Mouse (Mus musculus) midbrain, embryonic 15.5 days (tissue): ENCODE measurements at regions not wholly inside any gene's neighbourhood (a gene's known extent, or its start where the extent isn't known, plus 50 kb on each side); places are given as distances from the start of the nearest gene placed in this dataset.

Source experiments
- ATAC-seq: fragments of 200-750 bp; cut with Nextera tagmentation; replicated peaks from 2 replicates; pipeline ENCODE4 v1.8.0; 2017; ENCODE audit warnings: moderate TSS enrichment
- H3K27ac ChIP-seq: fragments of 300-500 bp; sonication (generic); 2 replicates; pipeline ENCODE4 v1.5.1; 2015; ENCODE audit warnings: mild to moderate bottlenecking, inconsistent platforms
- H3K27me3 ChIP-seq: fragments of 300-500 bp; sonication (generic); replicated peaks from 2 replicates; pipeline ENCODE4 v1.6.1; 2015; ENCODE audit warnings: inconsistent platforms
- H3K36me3 ChIP-seq: fragments of 300-500 bp; sonication (generic); replicated peaks from 2 replicates; pipeline ENCODE4 v1.6.1; 2015; ENCODE audit warnings: inconsistent platforms
- H3K4me1 ChIP-seq: fragments of 300-500 bp; sonication (generic); 2 replicates; pipeline ENCODE4 v1.6.1; 2015; ENCODE audit warnings: inconsistent platforms
- H3K4me2 ChIP-seq: fragments of 300-500 bp; sonication (generic); 2 replicates; pipeline ENCODE4 v1.6.1; 2015; ENCODE audit warnings: inconsistent platforms, mild to moderate bottlenecking, moderate library complexity
- H3K4me3 ChIP-seq: fragments of 300-500 bp; sonication (generic); 2 replicates; pipeline ENCODE4 v1.5.1; 2015; ENCODE audit warnings: mild to moderate bottlenecking, inconsistent platforms
- H3K9ac ChIP-seq: fragments of 300-500 bp; sonication (generic); 2 replicates; pipeline ENCODE4 v1.6.1; 2015; ENCODE audit warnings: mild to moderate bottlenecking, inconsistent platforms
- H3K9me3 ChIP-seq: fragments of 300-500 bp; sonication (generic); 2 replicates; pipeline ENCODE4 v1.6.1; 2016; ENCODE audit warnings: inconsistent platforms
- WGBS: fragments of 180-500 bp; shearing (Covaris S2); methylation state at CpG from one replicate; pipeline ENCODE4 v1.1.7; 2015; ENCODE audit warnings: mixed read lengths; 5-methylcytosine and 5-hydroxymethylcytosine counted together

DNA sequence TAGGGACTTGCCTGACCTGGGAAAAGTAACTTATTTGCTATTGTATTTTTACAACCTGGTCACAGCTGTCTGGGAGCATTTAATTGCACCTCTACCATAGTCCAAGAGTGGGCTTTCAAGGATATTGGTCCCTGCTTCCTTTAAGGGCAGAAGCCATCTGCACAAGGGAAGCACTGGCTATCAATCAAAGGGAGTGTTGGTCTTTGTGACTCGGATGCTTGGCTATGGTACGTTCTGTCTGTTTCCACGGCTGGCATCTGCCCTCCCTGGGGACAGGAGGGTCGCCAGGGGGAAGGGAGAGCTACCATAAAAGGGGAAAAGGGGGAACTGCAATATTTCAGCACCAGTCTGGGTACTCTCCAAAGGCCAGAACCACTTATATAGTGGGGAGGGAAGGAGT lies 190.7 kb upstream of the Cenpq start:
- Histone ChIP-seq H3K27me3 (no peaks in the 10 kb centered on the region), H3K9ac (no peak overlapping the region), H3K4me1 (no peaks in the 10 kb centered on the region), H3K4me3 (no peak overlapping the region), H3K9me3 (no peaks in the 10 kb centered on the region), H3K4me2 (no peak overlapping the region), H3K27ac (no peak overlapping the region), H3K36me3 (no peaks in the 10 kb centered on the region)
- ATAC-seq = no peak
- 42% methylated on average over 4 of the region's 4 CpGs for WGBS

DNA sequence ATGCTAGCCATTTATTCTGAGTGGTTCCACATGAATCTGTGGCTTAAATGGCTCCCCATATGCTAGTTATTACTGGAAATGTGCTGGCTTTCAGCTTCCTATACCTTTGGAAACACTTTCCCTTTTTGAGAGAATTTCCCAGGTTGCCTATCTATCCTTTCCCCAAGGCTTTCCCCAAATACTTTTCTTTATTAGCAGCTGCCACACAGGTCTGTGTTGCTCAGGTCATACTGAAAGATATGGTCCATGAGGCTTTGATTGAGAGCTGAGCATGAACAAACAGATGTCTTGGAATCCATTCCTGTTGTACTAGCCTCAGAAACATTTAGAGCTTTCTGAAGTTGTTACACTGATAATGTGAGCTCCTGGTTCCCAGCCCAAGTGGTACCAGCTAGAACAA lies 188.1 kb upstream of the Cenpq start:
- no peaks in the 10 kb centered on the region for H3K4me1 ChIP-seq
- H3K4me2 ChIP-seq = no peak overlapping the region
- no peaks in the 10 kb centered on the region for H3K9me3 ChIP-seq
- H3K9ac ChIP-seq = no peak overlapping the region
- no peaks in the 10 kb centered on the region for H3K36me3 ChIP-seq
- H3K27me3 ChIP-seq = no peaks in the 10 kb centered on the region
- no peak overlapping the region for H3K4me3 ChIP-seq
- no peak overlapping the region for H3K27ac ChIP-seq
- ATAC-seq = no peak

DNA sequence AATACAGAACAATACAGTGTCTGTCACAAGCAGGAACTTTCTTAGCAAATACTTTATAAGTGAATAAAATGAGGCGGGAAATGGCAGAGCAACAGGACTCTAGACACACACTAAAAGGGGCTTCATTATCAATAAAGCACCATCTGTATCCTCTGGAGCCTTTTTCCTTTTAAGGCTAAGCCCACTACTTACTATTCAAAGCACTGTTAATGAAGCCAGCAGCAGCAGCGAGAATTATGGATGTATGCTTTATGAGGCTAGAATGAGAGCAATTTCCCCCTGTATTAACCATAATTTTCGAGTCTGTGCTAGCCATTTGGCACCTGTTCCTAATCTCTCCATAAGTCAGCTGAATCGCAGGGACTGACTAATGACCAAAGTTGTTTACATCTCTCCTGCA lies 169.1 kb upstream of the Cenpq start:
- H3K27ac ChIP-seq = no peak overlapping the region
- ATAC-seq = no peak
- H3K9me3 ChIP-seq = no peaks in the 10 kb centered on the region
- no peaks in the 10 kb centered on the region for H3K4me1 ChIP-seq
- no peak overlapping the region for H3K9ac ChIP-seq
- H3K36me3 ChIP-seq = no peaks in the 10 kb centered on the region
- no peaks in the 10 kb centered on the region for H3K27me3 ChIP-seq
- no peak overlapping the region for H3K4me2 ChIP-seq
- WGBS = 50% methylated on average over 4 of the region's 4 CpGs
- no peak overlapping the region for H3K4me3 ChIP-seq

- Histone ChIP-seq H3K4me3 (no peak overlapping the region), H3K4me2 (no peak overlapping the region), H3K4me1 (no peaks in the 10 kb centered on the region), H3K9ac (no peak overlapping the region), H3K27ac (no peak overlapping the region), H3K36me3 (no peaks in the 10 kb centered on the region), H3K9me3 (no peaks in the 10 kb centered on the region), H3K27me3 (no peaks in the 10 kb centered on the region)
- ATAC-seq = no peak
- WGBS = 29% methylated on average over 2 of the region's 2 CpGs
Observed at GRCm38 (mm10) chr17:41070874-41071273, 136.0 kb upstream of the Cenpq start.
